Mouse (Mus musculus) heart, postnatal 0 days (tissue): ENCODE measurements around the gene Cfap97d1.

Experiments used
- CTCF ChIP-seq: IDR thresholded peaks from 2 replicates; pipeline ENCODE4 v1.5.1; 2016; ENCODE audit warnings: antibody characterized with exemption, control low read depth, low read depth
- EP300 ChIP-seq: IDR thresholded peaks from 2 replicates; pipeline ENCODE4 v1.6.1; 2016; ENCODE audit warnings: antibody characterized with exemption, low read depth

DNA sequence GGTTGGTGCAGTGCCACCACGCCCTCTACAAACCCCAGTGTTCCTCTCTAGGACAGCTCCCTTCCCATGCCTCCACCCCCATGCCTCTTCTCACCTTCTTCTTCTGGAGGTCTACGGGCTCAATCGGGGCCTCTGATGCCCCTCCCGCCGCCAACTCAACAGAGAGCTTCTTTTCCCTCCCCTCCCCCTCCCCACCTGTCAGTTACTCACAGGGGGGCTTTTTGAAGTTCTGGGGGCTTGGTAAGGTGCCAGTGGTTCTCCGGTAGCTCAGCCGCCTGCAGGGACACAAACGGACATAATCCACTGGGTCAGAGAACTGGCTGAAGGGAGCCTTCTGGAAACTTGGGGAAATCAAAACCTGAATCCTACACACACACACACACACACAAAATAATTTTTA lies 27.4 kb downstream of the Cfap97d1 start:
- TF ChIP-seq CTCF = no peak
- TF ChIP-seq EP300 = no peak
